Mouse (Mus musculus) testis, adult 2 months (tissue): Measurements from ENCODE around the gene Pde9a. TPM values are rescaled to one million over a fixed set of nuclear protein-coding genes. Genes with fewer than 3 reads are reported as not detected.

Experiments
- H3K27ac ChIP-seq: fragments of 200-500 bp; 2 replicates; pipeline ENCODE4 v1.5.1; 2012; ENCODE audit warnings: low read depth, low read length; ENCODE audit not compliant: control insufficient read depth, insufficient read depth
- H3K27me3 ChIP-seq: fragments of 200-500 bp; 2 replicates; pipeline ENCODE4 v1.6.1; 2012; ENCODE audit warnings: mild to moderate bottlenecking, low read length, moderate library complexity; ENCODE audit not compliant: control insufficient read depth, insufficient read depth
- H3K36me3 ChIP-seq: fragments of 200-500 bp; 2 replicates; pipeline ENCODE4 v1.6.1; 2012; ENCODE audit warnings: mild to moderate bottlenecking, low read length; ENCODE audit not compliant: control insufficient read depth, insufficient read depth
- H3K4me1 ChIP-seq: fragments of 200-500 bp; 2 replicates; pipeline ENCODE4 v1.6.1; 2012; ENCODE audit warnings: low read length; ENCODE audit not compliant: control insufficient read depth, insufficient read depth
- H3K4me3 ChIP-seq: fragments of 200-500 bp; 2 replicates; pipeline ENCODE4 v1.5.1; 2012; ENCODE audit warnings: low read depth, mild to moderate bottlenecking, low read length, moderate library complexity, mixed read lengths; ENCODE audit not compliant: control insufficient read depth
- CTCF ChIP-seq: fragments of 200-500 bp; IDR thresholded peaks from 2 replicates; pipeline ENCODE4 v1.5.1; 2012; ENCODE audit warnings: low read depth, mild to moderate bottlenecking, inconsistent platforms, low read length, moderate library complexity; ENCODE audit not compliant: control insufficient read depth, insufficient read depth, insufficient replicate concordance
- POLR2A ChIP-seq: fragments of 200-500 bp; IDR thresholded peaks from 2 replicates; pipeline ENCODE4 v1.6.1; 2012; ENCODE audit warnings: low read depth, mild to moderate bottlenecking, inconsistent platforms, low read length, moderate library complexity; ENCODE audit not compliant: control insufficient read depth
- polyA plus RNA-seq: library from polyadenylated mRNA; depleted of rRNA; stranded (reverse); fragments of >200 nt; gene quantifications from 2 replicates; pipeline ENCODE4 v1.2.3, GENCODE M21; 2012

The Pde9a gene
- polyA plus RNA-seq, 1 experiment = 3.8 TPM

DNA sequence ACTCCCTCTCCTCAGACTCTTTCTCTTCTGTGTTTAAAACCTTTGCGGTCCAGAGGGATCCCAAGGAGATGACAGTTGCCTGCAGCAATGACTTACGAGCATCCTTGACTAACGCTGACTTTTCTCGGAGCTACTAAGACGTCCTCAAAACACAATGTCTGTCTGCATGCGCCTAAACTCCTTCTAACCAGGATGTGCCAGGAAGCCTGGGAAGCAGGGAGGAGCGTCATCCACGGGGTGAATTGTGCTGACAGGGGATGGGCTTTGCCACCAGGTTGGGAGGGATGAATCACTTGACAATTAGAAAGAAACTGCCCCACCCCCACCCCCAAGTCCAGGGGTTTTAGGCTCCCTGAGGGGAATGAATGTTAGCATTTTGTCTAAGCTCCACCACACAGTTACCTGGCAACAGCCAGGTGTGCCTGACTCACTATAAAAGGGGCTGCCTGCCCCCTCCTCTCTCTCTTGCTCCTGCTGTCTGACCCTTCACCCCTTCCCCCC is 48.9 kb downstream of the Pde9a start:
- TF ChIP-seq CTCF = no peak
- TF ChIP-seq POLR2A = no peak
- no peaks in the 10 kb centered on the region for H3K36me3 ChIP-seq
- H3K4me1 ChIP-seq = no peaks in the 10 kb centered on the region; the same call in 1 of the 2 replicates
- H3K4me3 ChIP-seq = no peak overlapping the region
- no peaks in the 10 kb centered on the region for H3K27me3 ChIP-seq
- H3K27ac ChIP-seq = no peak overlapping the region

GRCm38 (mm10) chr17:31435934-31436813 is 50.2 kb downstream of the Pde9a start:
- TF ChIP-seq POLR2A = no peak
- TF ChIP-seq CTCF = no peak
- no peak overlapping the region for H3K4me3 ChIP-seq
- H3K4me1 ChIP-seq = no peaks in the 10 kb centered on the region; the same call in 1 of the 2 replicates
- no peaks in the 10 kb centered on the region for H3K36me3 ChIP-seq
- H3K27ac ChIP-seq = no peak overlapping the region
- H3K27me3 ChIP-seq = no peaks in the 10 kb centered on the region

- TF ChIP-seq POLR2A (no peak), CTCF (no peak)
- Histone ChIP-seq H3K36me3 (no peaks in the 10 kb centered on the region), H3K4me3 (no peak overlapping the region), H3K4me1 (no peaks in the 10 kb centered on the region; the same call in 1 of the 2 replicates), H3K27ac (no peak overlapping the region), H3K27me3 (no peaks in the 10 kb centered on the region)
These were observed 50.9 kb downstream of the Pde9a start for GRCm38 (mm10) chr17:31436814-31437406.

- Histone ChIP-seq H3K4me3 (no peak overlapping the region), H3K27me3 (no peaks in the 10 kb centered on the region), H3K27ac (no peak overlapping the region), H3K36me3 (no peaks in the 10 kb centered on the region), H3K4me1 (no peaks in the 10 kb centered on the region; the same call in 1 of the 2 replicates)
- TF ChIP-seq CTCF (no peak), POLR2A (no peak)
These were observed 51.5 kb downstream of the Pde9a start for GRCm38 (mm10) chr17:31437482-31437881.

DNA sequence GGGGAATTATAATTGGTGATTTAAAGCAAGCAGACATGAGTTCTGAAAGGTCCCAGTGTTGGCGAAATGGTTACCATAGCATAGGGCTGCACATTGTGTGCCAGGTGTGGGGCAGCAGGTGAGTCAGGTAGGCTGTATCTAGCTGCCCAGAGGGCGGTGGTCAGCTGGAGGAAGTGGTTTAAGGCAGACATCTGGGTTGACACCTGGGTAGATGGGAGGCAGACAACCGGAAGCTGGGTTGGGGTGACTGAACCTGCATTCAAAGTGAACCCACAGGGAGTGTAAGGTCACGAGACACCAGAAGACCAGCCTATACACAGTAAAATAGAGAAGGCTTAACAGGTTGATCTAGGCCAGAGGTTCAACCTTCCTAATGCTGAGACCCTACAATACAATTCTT is 54.0 kb downstream of the Pde9a start:
- TF ChIP-seq POLR2A = no peak
- no peak for TF ChIP-seq CTCF
- Histone ChIP-seq H3K4me3 (no peak overlapping the region), H3K4me1 (no peaks in the 10 kb centered on the region; the same call in 1 of the 2 replicates), H3K27me3 (no peaks in the 10 kb centered on the region), H3K36me3 (no peaks in the 10 kb centered on the region), H3K27ac (no peak overlapping the region)

- TF ChIP-seq POLR2A = no peak
- TF ChIP-seq CTCF = no peak
These were observed 56.5 kb downstream of the Pde9a start for GRCm38 (mm10) chr17:31442513-31442912.

GRCm38 (mm10) chr17:31444251-31444650 is 58.2 kb downstream of the Pde9a start:
- no peak for TF ChIP-seq POLR2A
- no peak for TF ChIP-seq CTCF
- Histone ChIP-seq H3K27me3 (no peaks in the 10 kb centered on the region), H3K36me3 (no peaks in the 10 kb centered on the region), H3K4me3 (no peak overlapping the region), H3K27ac (no peak overlapping the region), H3K4me1 (no peaks in the 10 kb centered on the region; the same call in 1 of the 2 replicates)

More at GRCm38 (mm10) chr17:31442513-31442912, 56.5 kb downstream of the Pde9a start:
- Histone ChIP-seq H3K4me1 (no peaks in the 10 kb centered on the region; the same call in 1 of the 2 replicates), H3K27me3 (no peaks in the 10 kb centered on the region), H3K27ac (no peak overlapping the region), H3K36me3 (no peaks in the 10 kb centered on the region), H3K4me3 (no peak overlapping the region)
